Mouse (Mus musculus) fat pad, adult 2 months (tissue): ENCODE results near the gene Zscan4e.
"Not testable (repeated sequence)": the region's sequence is repeated elsewhere in the genome, so short reads cannot be mapped to it uniquely, and the experiment has no call there.

Experiments used
- DNase-seq: peaks from one replicate; pipeline ENCODE4 v3.0.0-alpha.2; 2011; ENCODE audit warnings: low read depth, low spot score; ENCODE audit errors: extremely low read depth

The Zscan4e gene

GRCm38 (mm10) chr7:11310582-11310981 lies at the start of gene Zscan4e:
TSS of gene Zscan4e (minus strand) at chr7:11310682.
- not testable (repeated sequence) for DNase-seq
